Mouse (Mus musculus) midbrain, embryonic 10.5 days (tissue): ENCODE measurements around the gene Auts2. TPM values are rescaled to one million over a fixed set of nuclear protein-coding genes. Genes with fewer than 3 reads are reported as not detected.

ENCODE experiments used
- DNase-seq: peaks from one replicate; pipeline ENCODE4 v3.0.0-alpha.2; 2017; ENCODE audit warnings: low spot score
- H3K27ac ChIP-seq: fragments of 300-500 bp; sonication (generic); replicated peaks from 2 replicates; pipeline ENCODE4 v1.5.1; 2016; ENCODE audit warnings: mild to moderate bottlenecking
- H3K27me3 ChIP-seq: fragments of 300-500 bp; sonication (generic); 2 replicates; pipeline ENCODE4 v1.6.1; 2016; ENCODE audit warnings: low read depth, mild to moderate bottlenecking; ENCODE audit not compliant: poor library complexity, severe bottlenecking
- H3K36me3 ChIP-seq: fragments of 300-500 bp; sonication (generic); 2 replicates; pipeline ENCODE4 v1.6.1; 2016; ENCODE audit warnings: mild to moderate bottlenecking, moderate library complexity
- H3K4me1 ChIP-seq: fragments of 300-500 bp; sonication (generic); 2 replicates; pipeline ENCODE4 v1.6.1; 2016
- H3K4me3 ChIP-seq: fragments of 300-500 bp; sonication (generic); 2 replicates; pipeline ENCODE4 v1.5.1; 2016; ENCODE audit warnings: mild to moderate bottlenecking, moderate library complexity
- H3K9me3 ChIP-seq: fragments of 300-500 bp; sonication (generic); replicated peaks from 2 replicates; pipeline ENCODE4 v1.6.1; 2016; ENCODE audit warnings: mild to moderate bottlenecking
- WGBS: fragments of 180-500 bp; shearing (Covaris S2); methylation state at CpG from one replicate; pipeline ENCODE4 v1.1.7; 2016; 5-methylcytosine and 5-hydroxymethylcytosine counted together
- polyA plus RNA-seq: library from polyadenylated mRNA; unstranded; fragments of >200 nt; fragmentation: Nextera tagmentation; extraction: Ambion mirVana; gene quantifications from 2 replicates; pipeline ENCODE4 v1.2.1, GENCODE M21; 2016

The Auts2 gene
- polyA plus RNA-seq, 1 experiment from 2014 or later: 32.3 TPM

- Histone ChIP-seq H3K4me3 (no peak overlapping the region), H3K9me3 (no peaks in the 10 kb centered on the region), H3K27me3 (peaks cover 20% of the 10 kb centered on the region; the same call in 1 of the 2 replicates), H3K27ac (no peak overlapping the region), H3K4me1 (peaks cover 42% of the 10 kb centered on the region), H3K36me3 (no peaks in the 10 kb centered on the region)
- WGBS: 30% methylated on average over 10 of the region's 10 CpGs
- peak; percentile 75 for DNase-seq
Observed at GRCm38 (mm10) chr5:132231280-132232047, 311.7 kb downstream of the Auts2 start.

DNA sequence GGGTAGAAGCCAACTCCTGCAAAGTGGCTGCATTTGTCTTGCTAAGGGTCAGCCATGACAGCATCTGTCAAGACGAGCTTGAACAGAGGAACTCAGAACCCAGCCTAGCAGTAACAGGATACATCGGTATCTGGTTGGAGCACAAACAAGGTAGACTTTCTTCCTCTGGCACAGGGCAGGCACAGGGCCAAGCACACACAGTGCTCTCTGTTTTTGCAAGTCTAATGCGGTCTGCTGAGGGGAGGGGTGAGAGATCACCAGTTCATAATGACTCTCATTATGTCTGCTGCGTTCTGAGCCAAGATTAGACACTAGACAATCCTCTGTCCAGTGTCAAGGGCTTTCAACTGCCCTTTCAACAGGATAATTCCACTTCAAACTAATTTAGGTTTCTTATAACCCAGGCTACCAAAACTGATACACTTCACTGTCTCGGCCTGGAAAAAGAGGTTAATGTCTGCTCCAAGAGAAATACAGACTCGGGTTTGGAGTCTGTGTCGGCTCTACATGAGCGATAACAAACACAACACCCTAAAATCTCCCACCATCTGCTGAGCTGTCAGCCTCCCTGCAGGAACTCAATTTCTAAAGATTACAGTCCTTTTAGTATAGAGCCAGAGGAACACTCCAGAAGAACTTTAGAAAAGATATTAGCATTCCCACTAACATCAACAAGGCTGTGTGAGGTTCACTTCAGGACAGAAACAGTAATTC is 313.3 kb downstream of the Auts2 start:
- H3K9me3 ChIP-seq: no peaks in the 10 kb centered on the region
- peak; percentile 27 for DNase-seq
- peaks cover 44% of the 10 kb centered on the region for H3K4me1 ChIP-seq
- H3K27ac ChIP-seq: no peak overlapping the region
- peaks cover 29% of the 10 kb centered on the region; the same call in 1 of the 2 replicates for H3K27me3 ChIP-seq
- H3K36me3 ChIP-seq: 0 out of 2 replicates have a peak, but pooled peaks cover 4% of the 10 kb centered on the region
- WGBS: 35% methylated on average over 8 of the region's 8 CpGs
- no peak overlapping the region for H3K4me3 ChIP-seq

- H3K4me3 ChIP-seq: no peak overlapping the region
- H3K9me3 ChIP-seq: no peaks in the 10 kb centered on the region
- no peak for DNase-seq
- H3K36me3 ChIP-seq: 0 out of 2 replicates have a peak, but pooled peaks cover 4% of the 10 kb centered on the region
- 76% methylated on average over 1 of the region's 1 CpGs for WGBS
- H3K27ac ChIP-seq: no peak overlapping the region
- peaks cover 29% of the 10 kb centered on the region; the same call in 1 of the 2 replicates for H3K27me3 ChIP-seq
- peaks cover 46% of the 10 kb centered on the region for H3K4me1 ChIP-seq
Observed at GRCm38 (mm10) chr5:132229023-132229422, 314.1 kb downstream of the Auts2 start.

- no peaks in the 10 kb centered on the region for H3K9me3 ChIP-seq
- H3K4me3 ChIP-seq: no peak overlapping the region
- 0 out of 2 replicates have a peak, but pooled peaks cover under 1% of the 10 kb centered on the region for H3K36me3 ChIP-seq
- DNase-seq: no peak
- peaks cover 14% of the 10 kb centered on the region for H3K4me1 ChIP-seq
- H3K27ac ChIP-seq: no peak overlapping the region
- 90% methylated on average over 12 of the region's 12 CpGs for WGBS
- H3K27me3 ChIP-seq: no peaks in the 10 kb centered on the region; the same call in 1 of the 2 replicates
Observed at GRCm38 (mm10) chr5:132220376-132220930, 322.7 kb downstream of the Auts2 start.

- DNase-seq: no peak
- H3K36me3 ChIP-seq: no peaks in the 10 kb centered on the region
- H3K27me3 ChIP-seq: no peaks in the 10 kb centered on the region
- no peak overlapping the region for H3K4me3 ChIP-seq
- H3K27ac ChIP-seq: no peak overlapping the region
- H3K4me1 ChIP-seq: peaks cover 12% of the 10 kb centered on the region
- WGBS: 96% methylated on average over 2 of the region's 2 CpGs
- H3K9me3 ChIP-seq: no peaks in the 10 kb centered on the region
Observed at GRCm38 (mm10) chr5:132216143-132216542, 327.0 kb downstream of the Auts2 start.

- Histone ChIP-seq H3K9me3 (no peaks in the 10 kb centered on the region), H3K27me3 (no peaks in the 10 kb centered on the region), H3K27ac (no peak overlapping the region), H3K4me1 (peaks cover 20% of the 10 kb centered on the region), H3K36me3 (no peaks in the 10 kb centered on the region), H3K4me3 (no peak overlapping the region)
- 73% methylated on average over 2 of the region's 2 CpGs for WGBS
- no peak for DNase-seq
Observed at GRCm38 (mm10) chr5:132212446-132212845, 330.7 kb downstream of the Auts2 start.

DNA sequence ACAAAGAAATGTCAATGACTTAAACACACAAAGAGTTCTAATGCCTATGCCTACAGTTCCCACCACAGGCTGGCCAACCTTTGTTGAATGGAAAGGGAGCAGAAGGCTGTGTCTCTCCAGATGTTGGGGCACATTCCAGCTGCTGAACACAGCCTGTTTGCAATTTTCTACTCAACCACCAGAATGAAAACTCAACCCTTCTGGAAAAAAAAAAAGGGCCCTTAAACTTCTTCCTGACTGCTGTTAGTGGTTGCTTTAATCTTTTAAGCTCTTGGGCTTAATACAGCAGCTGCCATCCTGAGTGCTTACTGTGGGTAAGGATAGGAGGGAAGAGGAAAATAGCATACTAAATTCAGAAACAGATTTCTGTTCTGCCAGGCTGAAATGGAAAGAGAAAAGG is 333.4 kb downstream of the Auts2 start:
- H3K27ac ChIP-seq: no peak overlapping the region

DNA sequence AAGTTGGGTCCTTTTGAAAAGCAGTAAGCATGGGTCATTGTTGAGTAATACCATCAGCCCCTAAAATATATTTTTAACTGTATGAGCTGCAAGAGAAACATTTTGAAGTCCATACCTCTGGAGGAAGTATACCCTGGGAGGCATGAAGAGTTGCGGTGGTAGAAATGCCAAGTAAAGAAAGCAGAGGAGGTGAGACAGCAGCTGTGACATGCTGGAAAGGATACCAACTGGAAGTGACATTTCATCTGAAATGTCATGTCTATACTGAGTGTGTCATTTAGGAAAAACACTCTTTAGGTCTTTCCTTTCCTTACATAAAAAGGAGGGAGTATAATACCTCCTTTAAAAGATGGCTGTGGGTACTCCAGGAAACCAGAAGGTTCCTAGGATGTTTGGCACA is 336.9 kb downstream of the Auts2 start:
- Histone ChIP-seq H3K27ac (no peak overlapping the region), H3K36me3 (no peaks in the 10 kb centered on the region), H3K9me3 (no peaks in the 10 kb centered on the region), H3K4me3 (no peak overlapping the region), H3K4me1 (peaks cover 22% of the 10 kb centered on the region), H3K27me3 (no peaks in the 10 kb centered on the region)
- no peak for DNase-seq
- 97% methylated on average over 1 of the region's 1 CpGs for WGBS

More for the DNA sequence above, 333.4 kb downstream of the Auts2 start:
- H3K36me3 ChIP-seq: no peaks in the 10 kb centered on the region
- H3K9me3 ChIP-seq: no peaks in the 10 kb centered on the region
- DNase-seq: no peak
- peaks cover 23% of the 10 kb centered on the region for H3K4me1 ChIP-seq
- no peak overlapping the region for H3K4me3 ChIP-seq
- no peaks in the 10 kb centered on the region for H3K27me3 ChIP-seq

DNA sequence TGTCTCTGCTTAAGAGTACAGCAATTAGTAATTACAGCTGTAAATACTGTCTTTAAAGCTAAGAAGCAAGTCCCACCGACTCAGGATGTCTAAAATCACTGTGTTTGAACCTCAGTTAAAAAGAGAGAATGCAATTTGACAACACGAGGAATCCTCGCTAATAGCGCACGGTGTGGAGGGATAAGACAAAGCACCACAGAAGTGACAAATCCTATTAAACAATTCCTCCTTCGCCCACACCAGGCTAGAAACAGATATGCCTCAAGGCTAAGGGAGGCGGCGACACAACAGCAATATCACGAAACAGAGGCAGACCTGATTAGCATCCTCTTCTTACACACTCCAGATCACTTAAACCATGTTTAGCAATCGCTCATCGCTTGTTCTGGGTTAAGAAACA is 339.3 kb downstream of the Auts2 start:
- 71% methylated on average over 11 of the region's 11 CpGs for WGBS
- no peaks in the 10 kb centered on the region for H3K9me3 ChIP-seq
- H3K36me3 ChIP-seq: no peaks in the 10 kb centered on the region
- peaks cover 8% of the 10 kb centered on the region; the same call in 1 of the 2 replicates for H3K4me1 ChIP-seq
- H3K4me3 ChIP-seq: no peak overlapping the region
- no peak overlapping the region for H3K27ac ChIP-seq
- H3K27me3 ChIP-seq: no peaks in the 10 kb centered on the region
- DNase-seq: no peak

DNA sequence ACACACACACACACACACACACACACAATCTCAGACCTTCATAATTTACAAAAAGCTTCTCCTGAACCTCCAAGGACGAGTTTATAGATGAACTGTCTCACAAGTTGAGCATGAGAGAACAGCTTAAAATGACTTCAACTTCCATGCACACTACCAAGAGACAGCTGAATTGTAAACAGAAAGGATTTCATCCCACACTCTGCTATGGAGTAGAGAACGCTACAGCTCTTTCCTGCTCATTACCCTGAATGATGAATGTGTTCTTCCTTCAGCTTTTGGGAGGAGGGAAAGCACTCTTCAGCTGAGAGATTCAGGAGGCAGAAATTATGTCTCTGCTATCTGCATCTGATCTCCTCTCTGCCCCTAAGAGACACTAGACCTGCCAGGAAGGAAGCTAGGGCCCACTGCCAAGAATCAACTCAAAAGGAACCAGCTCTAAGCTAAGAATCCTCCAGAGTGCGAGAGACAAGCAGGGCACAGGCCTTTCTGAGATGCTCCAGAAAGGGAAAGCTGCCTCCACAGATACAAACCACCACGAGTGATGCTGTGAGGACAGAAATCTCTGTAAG is 342.0 kb downstream of the Auts2 start:
- Histone ChIP-seq H3K36me3 (no peaks in the 10 kb centered on the region), H3K4me1 (peaks cover 6% of the 10 kb centered on the region; the same call in 1 of the 2 replicates), H3K27me3 (no peaks in the 10 kb centered on the region), H3K4me3 (no peak overlapping the region), H3K27ac (no peak overlapping the region), H3K9me3 (no peaks in the 10 kb centered on the region)
- 81% methylated on average over 4 of the region's 4 CpGs for WGBS
- DNase-seq: no peak

DNA sequence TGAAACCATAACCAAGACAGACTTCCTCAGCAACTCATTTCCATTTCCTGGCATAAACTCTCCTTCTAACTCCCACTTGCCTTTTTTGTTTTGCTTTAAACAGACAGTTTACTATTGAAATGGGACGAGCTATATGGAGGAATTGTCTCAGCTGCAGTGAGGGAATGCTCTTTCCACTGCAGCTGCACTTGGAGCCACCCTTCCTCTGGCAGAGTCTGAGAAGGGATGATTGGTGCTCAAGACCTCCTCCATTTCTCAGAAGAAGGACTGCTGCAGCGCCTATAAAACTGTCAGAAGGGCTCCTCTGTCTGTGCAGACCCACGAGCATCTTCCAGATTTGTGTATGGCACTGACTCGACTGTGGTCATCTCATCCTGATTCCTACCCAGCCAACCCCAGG is 342.5 kb downstream of the Auts2 start:
- no peak for DNase-seq
- Histone ChIP-seq H3K27ac (no peak overlapping the region), H3K9me3 (no peaks in the 10 kb centered on the region), H3K4me1 (peaks cover 6% of the 10 kb centered on the region; the same call in 1 of the 2 replicates), H3K36me3 (no peaks in the 10 kb centered on the region), H3K4me3 (no peak overlapping the region), H3K27me3 (no peaks in the 10 kb centered on the region)
- 86% methylated on average over 4 of the region's 4 CpGs for WGBS

DNA sequence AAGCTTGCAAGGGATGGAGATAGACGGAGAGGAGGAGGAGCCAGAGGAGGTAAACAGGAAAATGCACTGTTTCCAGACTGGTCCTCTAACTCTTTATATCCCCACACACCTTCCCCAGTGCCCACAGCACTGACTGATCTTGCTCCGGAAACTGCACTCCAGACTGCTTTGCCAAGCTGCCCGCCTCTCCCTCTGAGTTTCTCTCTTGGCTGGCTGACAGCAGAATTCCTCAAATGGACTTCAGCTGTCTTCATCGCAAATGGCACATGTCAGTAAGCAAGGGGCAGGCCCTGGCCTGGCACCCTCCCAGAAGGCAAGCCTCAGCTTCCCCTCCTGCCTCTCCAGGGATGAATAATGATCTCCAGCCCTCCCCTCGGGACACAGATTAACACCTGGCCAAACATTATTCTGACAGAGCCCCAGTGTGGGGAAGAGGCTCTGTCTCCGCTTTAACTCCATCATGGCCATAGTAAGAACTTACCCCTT is 348.1 kb downstream of the Auts2 start:
- H3K4me3 ChIP-seq: no peak overlapping the region
- DNase-seq: no peak

More for the DNA sequence above, 348.1 kb downstream of the Auts2 start:
- Histone ChIP-seq H3K9me3 (no peaks in the 10 kb centered on the region), H3K4me1 (peaks cover 11% of the 10 kb centered on the region), H3K36me3 (no peaks in the 10 kb centered on the region), H3K27me3 (no peaks in the 10 kb centered on the region), H3K27ac (no peak overlapping the region)
- 55% methylated on average over 6 of the region's 6 CpGs for WGBS
